Mouse (Mus musculus): Measurements from ENCODE around the gene Obscn. TPM values are rescaled to one million over a fixed set of nuclear protein-coding genes. Genes with fewer than 3 reads are reported as not detected.

Obscn gene
- polyA plus RNA-seq, 1 experiment from 2014 or later, result 0.24 TPM

- WGBS, result 89% methylated on average over 5 of the region's 5 CpGs
Observed at GRCm38 (mm10) chr11:59155900-59156299, 19.7 kb upstream of the Obscn start.

GRCm38 (mm10) chr11:59154220-59154619 lies 18.0 kb upstream of the Obscn start:
- 70% methylated on average over 7 of the region's 7 CpGs for WGBS
- no peaks in the 10 kb centered on the region for H3K4me1 ChIP-seq (replicated peaks; ENCODE audit: control insufficient read depth, insufficient read depth)
- H3K27ac ChIP-seq (replicated peaks), result no peak overlapping the region
- H3K27me3 ChIP-seq (ENCODE audit: control insufficient read depth, insufficient read depth, low read length), result no peaks in the 10 kb centered on the region
- no peaks in the 10 kb centered on the region for H3K9me3 ChIP-seq (ENCODE audit: control insufficient read depth, low read length)
- no peak overlapping the region for H3K4me2 ChIP-seq (replicated peaks; ENCODE audit: low read depth)
- H3K9ac ChIP-seq (ENCODE audit: low read length), result no peak overlapping the region
- TF ChIP-seq CTCF (IDR thresholded peaks at IDR 0.05; ENCODE audit: low read depth) (no peak), EP300 (optimal IDR thresholded peaks at IDR 0.05) (no peak)
- ATAC-seq (ENCODE audit: low FRiP score, low TSS enrichment) (no peak), DNase-seq (ENCODE audit: low spot score) (no peak)
- no peak overlapping the region for H3K4me3 ChIP-seq (ENCODE audit: low read depth, low read length)
- H3K36me3 ChIP-seq (ENCODE audit: control insufficient read depth, insufficient read depth, low read length), result peaks cover 11% of the 10 kb centered on the region

More at GRCm38 (mm10) chr11:59155900-59156299, 19.7 kb upstream of the Obscn start:
- H3K4me2 ChIP-seq (replicated peaks; ENCODE audit: low read depth), result no peak overlapping the region
- H3K27me3 ChIP-seq (ENCODE audit: control insufficient read depth, insufficient read depth, low read length), result no peaks in the 10 kb centered on the region
- no peaks in the 10 kb centered on the region for H3K4me1 ChIP-seq (replicated peaks; ENCODE audit: control insufficient read depth, insufficient read depth)
- no peak for TF ChIP-seq CTCF (IDR thresholded peaks at IDR 0.05; ENCODE audit: low read depth)
- no peak for TF ChIP-seq EP300 (optimal IDR thresholded peaks at IDR 0.05)
- no peaks in the 10 kb centered on the region for H3K9me3 ChIP-seq (ENCODE audit: control insufficient read depth, low read length)
- ATAC-seq (ENCODE audit: low FRiP score, low TSS enrichment), result no peak
- no peak for DNase-seq (ENCODE audit: low spot score)
- no peak overlapping the region for H3K4me3 ChIP-seq (ENCODE audit: low read depth, low read length)
- peaks cover 11% of the 10 kb centered on the region for H3K36me3 ChIP-seq (ENCODE audit: control insufficient read depth, insufficient read depth, low read length)
- no peak overlapping the region for H3K9ac ChIP-seq (ENCODE audit: low read length)
- no peak overlapping the region for H3K27ac ChIP-seq (replicated peaks)

GRCm38 (mm10) chr11:59151729-59152128 lies 15.5 kb upstream of the Obscn start:
- peaks cover 3% of the 10 kb centered on the region; the same call in 1 of the 2 replicates for H3K36me3 ChIP-seq (ENCODE audit: control insufficient read depth, insufficient read depth, low read length)
- no peak overlapping the region for H3K4me3 ChIP-seq (ENCODE audit: low read depth, low read length)
- no peaks in the 10 kb centered on the region for H3K27me3 ChIP-seq (ENCODE audit: control insufficient read depth, insufficient read depth, low read length)
- 30% methylated on average over 3 of the region's 3 CpGs for WGBS
- no peak overlapping the region for H3K9ac ChIP-seq (ENCODE audit: low read length)
- H3K4me2 ChIP-seq (replicated peaks; ENCODE audit: low read depth), result no peak overlapping the region
- DNase-seq (ENCODE audit: low spot score) (no peak), ATAC-seq (ENCODE audit: low FRiP score, low TSS enrichment) (no peak)
- H3K27ac ChIP-seq (replicated peaks), result no peak overlapping the region
- no peaks in the 10 kb centered on the region for H3K4me1 ChIP-seq (replicated peaks; ENCODE audit: control insufficient read depth, insufficient read depth)
- TF ChIP-seq EP300 (optimal IDR thresholded peaks at IDR 0.05) (no peak), CTCF (IDR thresholded peaks at IDR 0.05; ENCODE audit: low read depth) (peak; percentile 55)
- H3K9me3 ChIP-seq (ENCODE audit: control insufficient read depth, low read length), result no peaks in the 10 kb centered on the region

GRCm38 (mm10) chr11:59149302-59149701 lies 13.1 kb upstream of the Obscn start:
- 28% methylated on average over 3 of the region's 3 CpGs for WGBS

GRCm38 (mm10) chr11:59142962-59143361 lies 6.8 kb upstream of the Obscn start:
- Histone ChIP-seq H3K4me2 (replicated peaks; ENCODE audit: low read depth) (no peak overlapping the region), H3K9ac (ENCODE audit: low read length) (no peak overlapping the region), H3K27ac (replicated peaks) (no peak overlapping the region), H3K36me3 (ENCODE audit: control insufficient read depth, insufficient read depth, low read length) (no peaks in the 10 kb centered on the region), H3K4me1 (replicated peaks; ENCODE audit: control insufficient read depth, insufficient read depth) (no peaks in the 10 kb centered on the region), H3K4me3 (ENCODE audit: low read depth, low read length) (no peak overlapping the region), H3K27me3 (ENCODE audit: control insufficient read depth, insufficient read depth, low read length) (no peaks in the 10 kb centered on the region), H3K9me3 (ENCODE audit: control insufficient read depth, low read length) (no peaks in the 10 kb centered on the region)
- ATAC-seq (ENCODE audit: low FRiP score, low TSS enrichment) (no peak), DNase-seq (ENCODE audit: low spot score) (no peak)
- WGBS, result 66% methylated on average over 5 of the region's 5 CpGs
- TF ChIP-seq EP300 (optimal IDR thresholded peaks at IDR 0.05), result no peak
- TF ChIP-seq CTCF (IDR thresholded peaks at IDR 0.05; ENCODE audit: low read depth), result no peak

More at GRCm38 (mm10) chr11:59149302-59149701, 13.1 kb upstream of the Obscn start:
- TF ChIP-seq EP300 (optimal IDR thresholded peaks at IDR 0.05) (no peak), CTCF (IDR thresholded peaks at IDR 0.05; ENCODE audit: low read depth) (no peak)
- no peak for ATAC-seq (ENCODE audit: low FRiP score, low TSS enrichment)
- no peaks in the 10 kb centered on the region for H3K9me3 ChIP-seq (ENCODE audit: control insufficient read depth, low read length)
- no peak overlapping the region for H3K4me2 ChIP-seq (replicated peaks; ENCODE audit: low read depth)
- H3K9ac ChIP-seq (ENCODE audit: low read length), result no peak overlapping the region
- no peaks in the 10 kb centered on the region for H3K4me1 ChIP-seq (replicated peaks; ENCODE audit: control insufficient read depth, insufficient read depth)
- no peak overlapping the region for H3K27ac ChIP-seq (replicated peaks)
- no peak overlapping the region for H3K4me3 ChIP-seq (ENCODE audit: low read depth, low read length)
- DNase-seq (ENCODE audit: low spot score), result no peak
- no peaks in the 10 kb centered on the region for H3K36me3 ChIP-seq (ENCODE audit: control insufficient read depth, insufficient read depth, low read length)
- H3K27me3 ChIP-seq (ENCODE audit: control insufficient read depth, insufficient read depth, low read length), result no peaks in the 10 kb centered on the region

- ATAC-seq (ENCODE audit: low FRiP score, low TSS enrichment), result no peak
- no peak overlapping the region for H3K9ac ChIP-seq (ENCODE audit: low read length)
- peak overlapping the region; percentile 34 for H3K4me2 ChIP-seq (replicated peaks; ENCODE audit: low read depth)
- H3K4me3 ChIP-seq (ENCODE audit: low read depth, low read length), result no peak overlapping the region
- H3K27ac ChIP-seq (replicated peaks), result no peak overlapping the region
- TF ChIP-seq EP300 (optimal IDR thresholded peaks at IDR 0.05) (no peak), CTCF (IDR thresholded peaks at IDR 0.05; ENCODE audit: low read depth) (no peak)
- WGBS, result 7% methylated on average over 14 of the region's 14 CpGs
- peak; percentile 45 for DNase-seq (ENCODE audit: low spot score)
- H3K9me3 ChIP-seq (ENCODE audit: control insufficient read depth, low read length), result no peaks in the 10 kb centered on the region
- no peaks in the 10 kb centered on the region for H3K4me1 ChIP-seq (replicated peaks; ENCODE audit: control insufficient read depth, insufficient read depth)
- no peaks in the 10 kb centered on the region for H3K27me3 ChIP-seq (ENCODE audit: control insufficient read depth, insufficient read depth, low read length)
- H3K36me3 ChIP-seq (ENCODE audit: control insufficient read depth, insufficient read depth, low read length), result no peaks in the 10 kb centered on the region
Observed at GRCm38 (mm10) chr11:59141772-59142370, 5.7 kb upstream of the Obscn start.
